ENCODE assay signal across 20 mouse cellular contexts in genomic region chr9:43000595-43001250, GRCm38 (mm10). TPM values are rescaled to one million over a fixed set of nuclear protein-coding genes. Genes with fewer than 3 reads are reported as not detected.
DNase-seq lines count a peak whose midpoint lies in the region; ATAC-seq lines count a peak whose summit lies in the region.
"Had no signal": no experiment of that assay in that cellular context is flagged by ENCODE, and none has a peak within 500 bp of the region (broad histone marks: within the 10 kb centered on the region; RNA-seq: fewer than 3 reads in every experiment).

No protein-coding gene starts in this region.

- H3K27me3 ChIP-seq in kidney, embryonic 15.5 days, result no peaks in the 10 kb centered on the region
- H3K27me3 ChIP-seq: embryonic facial prominence, embryonic 12.5 days; forebrain, embryonic 13.5 days; limb, embryonic 12.5 days had no signal

- ATAC-seq in kidney, embryonic 15.5 days (replicated peaks; ENCODE audit: low FRiP score), result no peak
- no peak for ATAC-seq in megakaryocyte, adult 5-6 weeks (ENCODE audit: poor library complexity, severe bottlenecking)
- ATAC-seq: forebrain, embryonic 13.5 days; hindbrain, postnatal 0 days had no signal

- H3K4me3 ChIP-seq in kidney, embryonic 15.5 days (replicated peaks), result no peak overlapping the region
- H3K4me3 ChIP-seq: embryonic facial prominence, embryonic 12.5 days; erythroblast, embryonic 14.5 days; forebrain, embryonic 13.5 days; heart, embryonic 10.5 days; hindbrain, embryonic 10.5 days; limb, embryonic 12.5 days had no signal

- no peak overlapping the region for H3K4me2 ChIP-seq in kidney, embryonic 15.5 days
- H3K4me2 ChIP-seq: embryonic facial prominence, embryonic 12.5 days; forebrain, embryonic 13.5 days; limb, embryonic 12.5 days; midbrain, embryonic 11.5 days had no signal

- 75% methylated on average over 11 of the region's 11 CpGs for WGBS in kidney, embryonic 15.5 days

- H3K9me3 ChIP-seq in kidney, embryonic 15.5 days (replicated peaks), result no peaks in the 10 kb centered on the region
- H3K9me3 ChIP-seq: embryonic facial prominence, embryonic 12.5 days; forebrain, embryonic 13.5 days; heart, embryonic 10.5 days; hindbrain, embryonic 10.5 days had no signal

- no peak for DNase-seq in kidney, postnatal 10 days
- peak; percentile 34 for DNase-seq in adrenal gland, adult 8-10 months
- DNase-seq in adrenal gland, postnatal 14 days, result peak; percentile 51
- DNase-seq in kidney, postnatal 36 days, result peak; percentile 24 to 41
- no peak for DNase-seq in gastrocnemius, postnatal 4 days (ENCODE audit: low spot score in 2 of 2)
- no peak for DNase-seq in thymus, postnatal 0 days (ENCODE audit: low spot score)
- DNase-seq: gastrocnemius, postnatal 25 days; thymus, postnatal 4 days had no signal

- H3K9ac ChIP-seq in kidney, embryonic 15.5 days, result no peak overlapping the region
- H3K9ac ChIP-seq: embryonic facial prominence, embryonic 12.5 days; forebrain, embryonic 13.5 days; limb, embryonic 12.5 days; liver, embryonic 14.5 days had no signal

- H3K36me3 ChIP-seq in kidney, embryonic 15.5 days, result peaks cover 90% of the 10 kb centered on the region

- H3K4me1 ChIP-seq in kidney, embryonic 15.5 days, result no peaks in the 10 kb centered on the region
- H3K4me1 ChIP-seq: embryonic facial prominence, embryonic 12.5 days; forebrain, embryonic 13.5 days; heart, embryonic 10.5 days; hindbrain, embryonic 10.5 days; limb, embryonic 12.5 days had no signal

- 0 out of 2 replicates have a peak overlapping the region, but pooled peaks have one; percentile 45 for H3K27ac ChIP-seq in kidney, embryonic 15.5 days
- H3K27ac ChIP-seq: embryonic facial prominence, embryonic 12.5 days; forebrain, embryonic 13.5 days; heart, embryonic 10.5 days; hindbrain, embryonic 10.5 days; hindbrain, postnatal 0 days; limb, embryonic 12.5 days; liver, embryonic 14.5 days; macrophage had no signal

RNA-seq across cellular contexts. Expression of gene Grik4, which starts 56.4 kb away (rescaled TPM):
- polyA plus RNA-seq in kidney, embryonic 15.5 days (2015; fragmentation: Nextera tagmentation; extraction: Ambion mirVana), result 3.5 and 4.0 TPM in 2 replicates
- total RNA-seq in adrenal gland, adult 8-10 months (2022), result 1 to 10 TPM; 2.1 to 3.1 (median 2.4) TPM
- total RNA-seq in adrenal gland, postnatal 14 days (2021), result 1.3 and 1.5 TPM in 2 replicates
- total RNA-seq in gastrocnemius, postnatal 4 days (2021), result under 1 TPM; 0.41 to 0.54 TPM
- total RNA-seq in megakaryocyte, adult 5-6 weeks (2015), result 0.25 TPM in 1 of 2 replicates, not detected in the other
- not detected in 2 replicates for total RNA-seq in megakaryocyte, adult 5-6 weeks (2017)
- 0.10 and 0.13 TPM in 2 replicates for polyA plus RNA-seq in thymus, postnatal 0 days (2015; fragmentation: Nextera tagmentation; extraction: Ambion mirVana)
- polyA plus RNA-seq: erythroblast, embryonic 14.5 days; macrophage had no signal

Comparison
In these comparisons a context has a peak if more than half of its experiments do, and no peak if none do; other contexts are left out.
1. DNase-seq: peak in adrenal gland, adult 8-10 months (single experiment), adrenal gland, postnatal 14 days (single experiment) and kidney, postnatal 36 days (2 of 2); none in kidney, postnatal 10 days (single experiment), gastrocnemius, postnatal 4 days (0 of 2) and thymus, postnatal 0 days (single experiment).